Mouse (Mus musculus): ENCODE results near the gene Olfr1040.

- no peak for TF ChIP-seq CTCF (IDR thresholded peaks at IDR 0.05; ENCODE audit: low read depth, low read length)
- TF ChIP-seq POLR2A (IDR thresholded peaks at IDR 0.05; ENCODE audit: extremely low read depth, insufficient read depth, low read length) = no peak
Measured at GRCm38 (mm10) chr2:86135828-86136227, 10.7 kb downstream of the Olfr1040 start, which contains the start of gene Olfr1039.

Measured in liver, adult 2 months (tissue).